Mouse (Mus musculus) testis, postnatal 14 days (tissue): ENCODE data around the gene Trpt1.

Source experiments
- DNase-seq: peaks from one replicate; pipeline ENCODE4 v3.0.0; 2021; ENCODE audit warnings: low spot score

Gene Trpt1

DNA sequence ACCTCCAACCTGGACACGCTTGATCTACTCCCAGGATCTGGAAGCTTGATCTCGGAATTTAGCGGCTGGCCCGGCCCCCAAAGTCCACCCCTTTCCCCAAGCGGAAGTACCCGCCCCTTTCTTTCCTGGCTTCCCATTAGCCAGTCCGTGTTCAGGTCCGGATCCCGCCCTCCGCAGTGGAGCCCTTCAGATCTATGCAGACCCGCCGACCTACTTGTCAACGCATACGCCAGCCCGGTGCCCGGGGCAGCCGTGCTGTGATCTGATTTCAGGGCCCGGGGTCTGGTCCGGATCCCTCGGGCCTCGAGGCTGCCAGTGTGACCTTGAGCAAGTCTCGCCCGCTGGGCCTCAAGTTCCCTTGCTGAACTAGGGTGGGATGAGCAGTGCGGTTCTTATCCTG lies at the start of gene Trpt1, which contains the start of gene Nudt22:
Trpt1 (plus strand) TSS at position 126 of the 400 bp plus-strand sequence.
Nudt22 (minus strand) TSS at position 112 of the 400 bp plus-strand sequence.
- DNase-seq = peak; percentile 85

DNA sequence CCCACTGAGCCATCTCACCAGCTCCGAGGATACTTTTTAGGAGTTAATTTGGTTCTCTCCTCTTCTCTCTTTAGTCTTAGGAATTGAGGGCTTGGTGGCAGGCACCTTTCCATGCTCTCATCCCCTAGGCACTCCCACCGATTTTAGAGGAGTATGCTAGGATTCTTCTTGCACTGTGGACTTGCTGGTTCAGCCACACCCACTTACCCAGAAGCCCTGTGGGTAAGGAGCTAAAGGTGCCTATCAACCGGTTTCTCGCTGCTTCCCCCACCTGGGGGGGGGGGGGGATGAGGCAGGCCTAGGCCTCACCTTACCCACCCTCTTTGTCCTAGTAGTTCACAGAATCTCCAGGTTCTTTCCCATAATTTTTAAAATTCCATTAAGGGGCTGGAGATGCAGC lies 48.2 kb upstream of the Trpt1 start:
- no peak for DNase-seq

DNA sequence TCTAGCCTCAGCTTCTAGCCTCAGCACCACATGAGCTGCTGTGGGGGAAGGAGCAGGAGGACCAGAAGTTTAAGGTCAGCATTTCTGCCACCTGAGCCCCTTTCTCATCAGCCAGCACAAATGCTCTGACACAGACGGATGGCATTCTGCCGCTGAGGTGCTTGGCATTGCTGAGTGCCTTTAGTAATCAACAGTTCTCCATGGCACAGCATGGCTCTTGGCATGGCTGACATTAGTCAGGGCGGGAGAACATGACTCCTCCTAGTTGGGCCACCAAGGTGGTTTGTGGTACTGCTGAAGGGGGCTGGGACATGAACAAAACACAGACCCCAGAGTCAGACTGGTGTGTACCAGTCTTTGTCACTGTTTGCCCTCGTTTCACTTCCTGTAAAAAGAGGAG lies 47.7 kb upstream of the Trpt1 start:
- no peak for DNase-seq

DNA sequence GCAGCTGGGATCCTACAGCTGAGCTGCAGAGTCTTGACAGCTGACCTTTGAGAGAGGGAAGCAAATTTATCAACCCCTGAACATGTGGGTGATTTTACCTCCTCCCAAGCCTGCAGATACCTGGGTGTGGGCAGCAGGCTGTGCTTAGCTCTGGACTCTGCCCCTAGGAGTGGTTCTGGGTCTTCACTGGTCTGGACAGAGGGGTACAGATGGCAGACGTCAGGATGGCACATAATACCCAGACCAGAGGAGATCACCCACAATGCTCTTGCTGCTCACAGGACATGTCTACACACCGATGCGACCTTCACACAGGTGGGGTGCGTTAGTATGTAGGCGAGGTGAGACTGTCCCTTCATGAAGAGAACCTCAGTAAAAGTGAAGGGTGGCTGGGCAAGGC lies 46.4 kb upstream of the Trpt1 start:
- no peak for DNase-seq

DNA sequence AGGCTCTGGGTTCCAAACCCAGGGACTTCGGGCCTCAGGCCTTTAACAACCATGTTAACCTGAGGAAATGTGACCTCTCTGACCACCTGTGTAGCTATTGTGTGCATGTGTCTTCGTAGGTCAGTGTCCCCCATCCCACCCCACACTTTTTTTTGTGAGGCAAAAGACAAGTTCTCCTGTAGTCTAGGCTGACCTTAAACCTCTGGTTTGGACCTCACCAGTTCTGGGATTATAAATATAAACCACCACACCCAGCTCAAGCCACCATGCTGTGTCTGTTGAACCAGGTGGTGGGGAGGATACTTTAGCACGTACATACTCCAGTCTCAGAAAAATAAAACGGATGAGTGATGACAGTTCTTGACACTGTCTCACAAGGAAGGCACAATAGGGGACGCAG lies 46.0 kb upstream of the Trpt1 start:
- no peak for DNase-seq

DNA sequence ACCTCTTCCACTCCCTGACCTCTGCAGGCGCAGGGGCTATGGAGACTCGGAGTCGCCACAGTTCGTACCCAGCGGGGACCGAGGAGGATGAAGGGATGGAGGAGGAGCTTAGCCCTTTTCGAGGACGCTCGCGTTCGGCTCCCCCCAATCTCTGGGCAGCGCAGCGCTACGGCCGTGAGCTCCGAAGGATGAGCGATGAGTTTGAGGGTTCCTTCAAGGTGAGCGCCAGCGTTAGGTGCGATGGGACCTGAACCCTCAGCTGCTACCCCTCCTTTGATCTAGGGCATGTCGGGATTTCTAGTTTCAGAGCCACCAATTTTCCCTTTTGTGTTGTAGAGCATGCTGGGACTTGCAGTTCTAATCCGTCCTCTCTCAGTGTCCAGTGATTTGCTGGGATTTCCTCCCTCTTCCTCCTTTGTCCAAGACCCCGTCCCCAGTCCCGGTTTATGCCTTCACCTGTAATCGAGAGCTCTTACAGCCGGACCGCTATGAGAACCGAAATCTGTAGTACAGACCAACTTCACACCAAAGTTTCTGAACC lies 45.2 kb upstream of the Trpt1 start:
- no peak for DNase-seq

DNA sequence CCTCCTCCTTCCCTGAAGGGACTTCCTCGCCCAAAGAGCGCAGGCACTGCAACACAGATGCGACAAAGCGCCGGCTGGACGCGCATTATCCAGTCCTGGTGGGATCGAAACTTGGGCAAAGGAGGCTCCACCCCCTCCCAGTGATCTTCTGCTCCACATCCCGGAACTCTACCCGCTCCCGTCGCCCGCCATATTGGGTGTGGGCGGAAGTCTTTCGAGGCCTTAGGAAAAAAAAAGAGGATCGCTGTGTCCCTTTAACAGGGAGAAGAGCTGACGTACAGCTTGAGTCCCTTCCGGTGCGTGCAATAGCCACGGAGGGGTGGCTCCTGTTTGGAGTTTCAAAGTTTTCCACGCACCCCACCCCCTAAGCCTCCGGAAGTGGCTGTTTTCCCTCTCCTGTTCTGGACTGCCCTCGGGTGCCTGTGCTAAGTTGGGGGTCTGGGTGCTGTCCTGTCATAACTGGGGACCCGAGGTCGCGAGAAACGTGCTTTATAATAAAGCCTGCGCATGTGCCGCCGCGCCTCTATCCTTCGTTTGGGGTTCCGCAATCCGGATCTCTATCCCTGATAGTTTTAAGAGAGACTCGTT lies 44.5 kb upstream of the Trpt1 start:
- DNase-seq = peak; percentile 91

DNA sequence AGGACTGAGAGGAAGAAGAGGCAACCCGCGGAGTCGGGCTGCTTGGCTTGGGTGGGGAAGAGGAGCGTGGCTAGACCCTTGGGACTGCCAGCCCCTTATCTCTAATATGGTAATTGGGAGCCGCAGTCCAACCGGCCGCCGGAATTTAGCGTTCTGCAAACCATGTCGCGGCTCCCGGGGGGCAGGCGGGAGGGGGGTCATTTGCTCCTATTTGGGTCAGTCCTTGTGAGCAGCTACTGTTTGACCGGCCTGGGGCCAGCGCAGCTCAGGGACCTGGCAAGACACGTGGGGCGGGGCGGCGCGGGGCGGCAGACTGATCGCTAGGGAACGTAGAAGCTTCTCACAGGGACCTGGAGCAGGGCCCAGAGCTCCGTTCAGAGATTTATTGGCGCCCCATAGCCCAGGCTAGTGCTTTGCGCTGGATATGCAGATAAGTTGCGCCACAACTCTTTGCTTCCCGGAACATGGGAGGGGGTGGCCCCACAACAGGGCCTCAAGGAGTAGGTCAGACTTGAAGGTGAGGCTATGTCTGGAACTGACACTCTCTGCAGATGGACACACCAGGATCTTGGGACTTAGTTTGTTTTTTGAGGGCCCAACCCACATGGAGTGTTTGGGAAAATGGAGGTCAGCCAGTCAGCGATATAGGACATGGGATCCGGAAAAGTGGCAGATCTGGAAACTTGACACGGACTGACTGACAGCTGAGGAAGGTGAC lies 43.8 kb upstream of the Trpt1 start:
- peak; percentile 79 for DNase-seq

DNA sequence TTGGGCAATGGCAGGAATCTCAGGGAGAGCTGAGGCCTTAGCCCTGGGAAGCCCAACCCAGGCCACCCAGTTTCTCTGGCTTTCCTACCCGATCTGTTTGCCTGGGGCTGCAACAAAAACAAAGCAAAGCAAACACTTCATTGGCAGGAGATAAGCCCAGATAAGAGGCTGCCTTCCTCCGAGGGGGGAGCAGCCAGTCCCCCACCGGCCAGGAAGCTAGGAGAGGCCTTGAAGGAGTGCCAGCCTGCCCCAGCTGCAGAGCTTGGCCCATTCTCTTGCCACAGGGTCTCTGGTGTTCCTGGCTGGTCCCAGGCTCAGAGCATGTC lies 43.3 kb upstream of the Trpt1 start:
- peak; percentile 72 for DNase-seq

DNA sequence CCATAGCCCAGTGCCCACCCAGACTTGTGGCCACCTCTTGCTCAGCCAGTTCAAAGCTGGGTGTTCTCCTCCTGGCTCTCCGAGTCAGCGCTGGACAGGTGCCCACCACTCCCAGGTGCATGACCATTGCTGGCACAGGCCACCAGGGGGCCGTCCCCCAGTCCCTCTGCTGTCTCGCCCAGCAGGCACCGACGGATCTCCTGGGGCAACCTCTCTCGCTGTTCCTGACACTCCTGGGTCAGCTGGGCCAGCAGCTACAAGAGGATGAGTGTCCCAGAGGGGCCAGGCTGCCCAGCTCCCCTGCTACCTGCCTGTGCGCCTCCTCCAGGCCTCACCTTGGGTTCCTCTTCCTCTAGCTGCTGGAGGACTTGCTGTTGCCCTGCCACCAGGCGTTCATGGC lies 41.9 kb upstream of the Trpt1 start:
- DNase-seq = no peak

DNA sequence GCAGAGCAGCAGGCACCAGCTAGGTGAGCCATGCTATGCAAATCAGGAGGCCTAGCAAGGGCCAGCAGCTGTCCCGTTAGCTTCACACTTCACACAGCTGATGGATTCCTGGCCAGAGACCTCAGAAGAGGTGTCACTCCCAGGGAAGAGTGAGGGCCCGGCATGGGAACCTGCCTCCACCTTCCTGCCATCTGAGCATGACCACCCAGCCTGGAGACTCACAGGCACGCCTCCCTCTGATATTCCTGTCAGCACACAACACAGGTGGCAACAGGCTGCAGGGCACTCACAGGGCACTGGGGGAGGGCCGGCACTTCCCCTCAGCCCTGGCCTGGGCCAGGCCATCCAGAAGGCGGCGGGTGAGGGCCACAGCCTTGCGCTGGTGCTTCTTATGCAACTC lies 40.5 kb upstream of the Trpt1 start:
- DNase-seq = no peak

DNA sequence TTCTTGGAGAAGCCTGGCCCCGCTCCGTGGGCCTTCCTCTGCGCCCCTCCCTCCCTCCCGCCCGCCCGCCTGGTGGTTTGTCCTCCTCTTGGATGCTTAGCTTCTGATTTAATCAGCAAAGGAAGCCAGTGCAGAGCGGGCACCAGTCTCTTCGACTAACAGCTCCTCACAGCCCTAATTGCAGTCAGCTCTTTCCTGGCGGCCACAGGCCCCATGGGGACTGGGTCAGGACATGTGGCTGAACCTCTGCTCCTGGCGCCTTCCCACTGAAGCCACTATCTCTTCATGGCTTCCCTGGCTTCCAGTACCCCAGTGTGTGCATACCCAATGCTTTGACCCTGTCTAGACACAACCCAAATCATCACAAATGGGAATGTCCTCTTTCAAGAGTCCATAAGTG lies 39.5 kb upstream of the Trpt1 start:
- no peak for DNase-seq

DNA sequence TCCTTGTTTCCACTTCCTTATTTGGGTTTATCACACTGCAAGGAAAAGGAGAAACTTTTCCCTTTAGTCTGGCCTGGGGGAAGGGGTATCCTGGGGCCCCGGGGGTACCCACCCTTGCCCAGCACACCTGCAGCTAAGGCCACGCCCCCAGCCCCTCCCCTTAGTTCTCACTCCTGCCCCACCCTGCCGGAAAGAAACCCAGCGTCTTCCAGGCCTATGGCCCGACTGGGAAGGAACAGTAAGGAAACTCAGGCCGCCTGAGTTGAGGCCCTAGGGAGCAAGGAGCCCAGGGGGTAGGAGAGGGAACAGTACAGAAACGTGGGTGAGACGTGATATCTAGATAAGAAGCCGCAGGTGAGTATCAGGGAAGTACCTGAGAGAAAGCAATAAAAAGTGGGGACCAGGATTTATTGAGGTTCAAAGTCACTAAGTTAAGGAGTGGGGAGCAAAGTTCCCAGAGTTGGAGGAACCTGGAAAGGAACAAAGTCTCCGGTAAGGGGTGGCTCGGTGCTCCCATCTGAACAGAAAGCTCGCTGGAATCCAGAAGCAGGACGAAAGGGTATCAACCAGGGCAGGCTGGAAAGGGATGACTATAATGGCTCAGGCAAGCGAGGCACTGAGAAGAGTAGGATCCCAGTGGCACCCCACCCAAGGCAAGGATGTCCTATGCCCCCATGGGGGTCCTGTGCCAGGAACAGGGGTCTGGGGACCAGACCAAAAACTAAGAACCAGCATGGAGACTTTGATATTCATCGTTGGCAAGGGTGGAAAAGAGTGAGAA lies 27.2 kb upstream of the Trpt1 start:
- no peak for DNase-seq

DNA sequence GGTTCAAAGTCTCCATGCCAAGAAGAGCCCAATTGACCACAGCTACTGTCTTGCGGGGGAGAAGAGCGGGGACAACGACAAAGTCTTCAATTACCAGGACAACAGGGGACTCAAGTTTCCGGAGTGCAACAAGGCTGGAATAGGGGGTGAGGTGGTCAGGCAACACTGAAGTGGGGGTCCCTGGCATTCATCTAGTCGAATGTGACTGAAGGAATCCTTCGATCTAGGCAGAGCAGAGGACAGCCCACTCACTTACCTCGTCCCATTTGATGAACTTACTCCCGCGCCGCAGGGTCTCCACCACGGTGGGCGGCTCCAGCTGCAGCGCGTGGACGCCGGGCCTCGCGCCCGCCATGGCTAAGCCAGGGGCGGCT lies 26.7 kb upstream of the Trpt1 start:
- no peak for DNase-seq

DNA sequence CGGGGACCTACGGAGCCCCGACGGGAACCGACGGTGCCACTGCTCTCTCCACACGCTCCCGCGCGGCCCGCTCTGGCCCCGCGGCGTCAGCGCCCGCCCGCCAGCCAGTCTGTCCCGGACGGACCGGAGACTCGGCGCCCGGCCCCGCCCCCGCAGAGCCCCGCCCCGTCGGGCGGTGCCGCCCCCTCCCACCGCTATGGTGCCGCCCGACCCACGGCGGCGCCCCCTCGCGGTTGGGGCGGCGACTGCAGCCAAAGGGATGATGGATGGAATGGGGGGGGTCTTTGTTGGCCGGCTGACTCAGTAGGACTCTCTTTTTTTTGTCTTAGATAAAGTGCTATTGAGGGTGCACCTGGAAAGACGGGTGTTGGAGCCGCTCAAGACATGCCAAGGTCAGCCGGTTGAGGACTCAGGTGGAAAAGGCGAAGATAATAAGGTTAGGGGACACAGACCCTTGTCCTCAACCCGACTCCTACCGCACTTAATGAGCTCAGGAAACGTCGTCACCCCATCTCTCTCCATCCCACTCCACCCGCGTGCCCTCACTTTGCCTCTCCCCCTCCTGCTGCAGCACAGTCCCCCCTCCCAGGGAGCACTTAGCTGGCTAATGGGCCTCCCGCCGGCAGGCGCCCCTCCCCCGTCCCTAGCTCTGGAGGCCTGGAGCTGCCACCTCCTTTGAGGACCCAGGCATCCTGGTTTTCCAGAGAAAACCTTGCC lies 26.1 kb upstream of the Trpt1 start:
- peak; percentile 69 for DNase-seq

DNA sequence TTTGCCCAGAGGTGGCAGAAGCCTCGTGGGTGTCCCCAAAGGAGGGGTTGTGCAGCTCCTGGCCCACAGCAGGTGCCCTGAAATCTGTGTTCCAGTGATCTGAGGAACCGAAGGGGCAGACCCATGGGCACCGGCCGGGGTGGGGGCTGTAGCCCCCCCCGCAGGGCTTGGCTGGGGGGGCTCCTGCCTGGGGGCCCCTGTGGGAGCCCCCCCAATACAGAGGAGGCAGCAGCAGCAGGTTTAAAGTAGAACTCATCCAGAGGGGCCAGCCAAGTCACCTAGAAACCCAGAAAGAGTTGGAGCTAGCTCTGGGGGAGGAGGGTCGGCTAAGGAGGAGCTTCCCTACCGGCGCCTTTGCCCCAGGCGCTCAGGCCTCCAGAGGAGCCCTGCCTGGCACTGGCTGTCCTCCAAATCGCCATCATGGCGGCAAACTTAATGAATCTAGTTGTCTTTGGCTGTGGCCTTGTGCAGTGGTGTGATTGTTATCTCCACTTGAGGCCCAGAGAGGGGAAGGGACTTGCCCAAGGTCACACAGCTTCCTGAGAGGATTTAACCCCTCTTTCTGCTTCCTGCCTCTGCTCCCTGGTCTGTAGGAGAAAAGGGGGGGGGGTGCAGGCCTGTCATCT lies 25.4 kb upstream of the Trpt1 start:
- DNase-seq = peak; percentile 56

DNA sequence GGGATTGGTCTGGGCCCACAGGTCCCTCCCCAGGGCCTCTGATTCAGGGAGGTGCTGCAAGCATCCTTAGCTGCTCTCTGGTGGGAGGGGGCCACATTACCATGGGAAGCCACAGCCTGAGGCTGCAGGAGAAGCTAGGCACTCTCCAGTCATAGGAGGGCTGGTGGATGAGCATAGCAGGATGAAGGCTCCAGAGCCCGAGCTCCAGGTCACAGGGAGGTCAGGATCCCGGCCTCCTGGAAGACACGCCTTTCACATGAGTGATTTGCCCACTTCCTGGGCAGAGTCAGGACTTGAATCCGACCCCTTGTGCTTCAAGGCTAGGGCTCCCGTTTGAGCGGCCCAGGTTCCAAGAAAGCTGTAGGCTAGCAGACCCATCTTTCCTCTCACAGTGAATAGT lies 24.3 kb upstream of the Trpt1 start:
- no peak for DNase-seq

DNA sequence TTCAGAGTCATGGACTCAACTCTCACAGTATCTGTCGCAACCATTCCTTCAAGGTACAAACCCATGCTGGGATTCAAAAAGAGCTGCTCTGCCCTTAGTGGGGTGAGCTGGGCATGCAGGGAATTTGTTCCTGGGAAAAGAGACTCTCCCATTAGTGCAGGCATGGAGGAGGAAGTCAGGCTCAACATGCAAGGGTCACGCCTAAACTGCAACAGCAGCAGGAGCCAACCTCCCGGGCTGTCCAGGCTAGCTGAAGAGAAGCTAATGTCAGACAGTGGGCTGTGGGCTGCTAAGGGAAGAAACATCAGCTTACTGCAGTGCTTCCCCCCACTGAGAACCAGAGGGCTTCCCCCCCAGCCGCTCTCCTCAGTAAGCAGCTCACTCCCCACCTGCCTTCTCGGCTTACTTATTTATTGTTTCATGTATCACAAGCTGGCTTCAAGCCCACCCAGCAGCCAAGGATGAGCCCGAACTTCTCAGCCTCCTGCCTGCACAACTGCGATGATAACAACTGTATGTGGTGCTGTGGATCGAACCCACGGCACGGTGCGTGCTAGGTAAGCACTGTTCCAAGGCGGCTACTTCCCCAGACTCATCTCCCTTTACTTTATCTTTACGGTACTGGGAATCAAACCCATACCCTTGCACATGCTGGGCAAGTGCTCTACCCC lies 23.5 kb upstream of the Trpt1 start:
- DNase-seq = no peak

DNA sequence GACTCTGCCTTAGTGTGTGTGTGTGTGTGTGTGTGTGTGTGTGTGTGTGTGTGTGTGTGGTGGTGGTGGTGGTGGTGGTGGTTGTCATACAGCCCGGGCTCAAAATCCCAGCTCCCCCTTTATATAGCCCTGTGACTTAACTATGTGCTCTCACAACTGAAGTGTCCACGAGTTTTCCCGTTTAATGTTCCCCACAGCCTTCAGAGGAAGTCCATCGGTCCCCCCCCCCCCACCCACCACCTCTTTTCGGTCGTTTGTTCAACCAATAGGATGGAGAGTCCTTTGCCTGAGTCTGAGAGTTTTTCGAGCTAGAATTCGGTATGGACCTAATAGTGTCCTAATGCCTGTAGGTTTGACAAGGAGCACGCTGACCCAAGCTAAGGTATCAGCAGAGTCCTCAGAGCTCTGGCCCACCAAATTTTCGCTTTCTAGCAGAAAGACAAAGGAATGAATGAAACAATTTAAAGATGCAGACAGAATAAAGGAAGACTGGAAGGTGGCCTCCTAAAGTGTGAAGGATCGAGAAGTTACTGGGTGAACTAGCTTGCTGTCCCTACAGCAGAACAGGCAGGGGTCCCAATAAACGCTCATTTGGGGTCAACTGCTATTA lies 22.2 kb upstream of the Trpt1 start:
- no peak for DNase-seq

DNA sequence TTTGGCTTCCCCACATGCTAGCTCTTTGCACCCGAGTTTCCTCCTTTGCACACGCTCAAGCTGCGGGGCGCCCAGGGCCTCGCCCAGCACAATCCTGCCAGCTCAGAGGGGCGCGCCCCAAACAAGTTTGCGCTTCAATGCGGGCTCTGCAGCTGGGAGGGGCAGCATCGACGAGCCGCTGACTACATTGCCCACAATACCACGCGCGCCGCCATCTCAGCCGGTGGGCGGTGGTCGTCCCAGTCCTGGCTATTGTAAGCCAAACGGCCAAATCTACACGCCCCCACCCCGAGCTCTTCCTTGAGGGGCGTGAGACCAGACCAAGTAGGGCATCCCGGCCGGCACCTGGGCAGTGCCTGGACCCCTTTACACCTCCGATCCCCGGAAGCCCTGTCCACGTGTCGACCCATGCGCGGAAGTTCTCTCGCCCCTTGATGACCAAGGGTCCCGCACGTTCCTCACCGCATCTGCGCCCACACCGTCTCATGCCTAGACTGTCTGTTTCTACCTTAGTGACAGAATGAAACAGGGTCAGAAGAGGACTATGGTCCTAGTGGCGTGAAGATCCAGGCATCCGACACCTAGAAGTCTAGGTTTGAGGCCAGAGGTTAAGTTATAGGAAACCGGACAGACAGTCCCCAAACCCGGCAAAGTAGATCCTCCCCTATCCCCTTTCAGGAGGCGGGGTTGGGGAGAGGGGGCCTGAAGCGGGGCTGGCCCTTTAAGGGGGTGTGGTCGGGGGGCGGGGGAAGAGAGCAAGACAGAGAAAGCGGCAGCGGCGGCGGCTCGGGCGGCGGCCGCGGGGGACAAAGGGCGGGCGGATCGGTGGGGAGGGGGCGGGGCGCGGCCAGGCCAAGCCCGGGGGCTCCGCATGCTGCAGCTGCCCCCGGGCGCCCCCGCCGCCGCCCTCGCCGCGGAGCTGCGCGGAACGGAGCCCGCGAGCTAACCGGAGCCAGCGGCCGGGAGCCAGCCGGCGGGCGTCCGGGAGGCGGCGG lies 21.4 kb upstream of the Trpt1 start, which contains the start of gene Ppp1r14b:
Ppp1r14b (plus strand) TSS at position 758 of the 995 bp plus-strand sequence.
- DNase-seq = peak; percentile 84
